In the genomic region with DNA sequence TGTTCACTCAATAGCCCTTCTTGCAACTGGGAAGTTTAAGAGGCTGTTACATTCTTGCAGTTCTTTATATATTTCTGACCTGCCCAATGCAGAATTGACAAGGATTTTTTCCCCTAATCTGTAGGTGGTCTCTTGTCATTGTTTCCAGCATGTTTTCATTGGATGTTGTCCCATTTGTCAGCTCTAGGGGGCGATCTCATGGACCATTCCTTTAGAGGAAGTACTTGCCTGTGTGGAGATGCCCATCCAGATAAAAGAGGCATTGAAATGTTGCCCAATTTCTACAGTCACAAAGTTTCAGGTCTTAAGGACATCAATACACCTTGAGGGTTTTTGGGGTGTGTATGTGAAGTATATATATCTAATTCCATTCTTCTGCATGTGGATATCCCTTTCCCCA, we compare ENCODE assay signal across 16 mouse cellular contexts. TPM values are rescaled to one million over a fixed set of nuclear protein-coding genes. Genes with fewer than 3 reads are reported as not detected.
DNase-seq lines count a peak whose midpoint lies in the region; ATAC-seq and TF ChIP-seq lines count a peak whose summit lies in the region.
"Had no signal": no experiment of that assay in that cellular context is flagged by ENCODE, and none has a peak within 500 bp of the region (broad histone marks: within the 10 kb centered on the region; RNA-seq: fewer than 3 reads in every experiment).

No protein-coding gene starts in this region.

- no peaks in the 10 kb centered on the region for H3K27me3 ChIP-seq in lung, postnatal 0 days (replicated peaks; ENCODE audit: insufficient read depth, low read length)
- H3K27me3 ChIP-seq: intestine, embryonic 15.5 days; stomach, embryonic 15.5 days had no signal

- no peak for DNase-seq in lung, postnatal 0 days (ENCODE audit: low spot score)
- DNase-seq in lung, postnatal 4 days, result no peak
- peak; percentile 59 for DNase-seq in ES-CJ7 (ENCODE audit: low read depth, low spot score)
- no peak for DNase-seq in cerebellum, postnatal 36 days
- no peak for DNase-seq in cerebellum, adult 8-10 months
- DNase-seq: right cerebral cortex, postnatal 25 days had no signal

- no peak overlapping the region for H3K4me3 ChIP-seq in lung, postnatal 0 days (ENCODE audit: low read depth, low read length)
- H3K4me3 ChIP-seq: embryonic facial prominence, embryonic 13.5 days; intestine, embryonic 15.5 days; limb, embryonic 13.5 days; megakaryocyte, embryonic 14.5 days; stomach, embryonic 15.5 days had no signal

- H3K9ac ChIP-seq in lung, postnatal 0 days (replicated peaks; ENCODE audit: low read depth), result no peak overlapping the region
- H3K9ac ChIP-seq: embryonic facial prominence, embryonic 13.5 days; hindbrain, embryonic 14.5 days; intestine, embryonic 15.5 days; limb, embryonic 13.5 days; liver, embryonic 14.5 days; stomach, embryonic 15.5 days had no signal

- H3K36me3 ChIP-seq in lung, postnatal 0 days (ENCODE audit: insufficient read depth, low read length), result no peaks in the 10 kb centered on the region
- H3K36me3 ChIP-seq: embryonic facial prominence, embryonic 13.5 days; intestine, embryonic 15.5 days; limb, embryonic 13.5 days; stomach, embryonic 15.5 days had no signal

- peak; percentile 17; the same call in 1 of the 2 replicates for TF ChIP-seq CTCF in lung, postnatal 0 days (IDR thresholded peaks at IDR 0.05)

- H3K4me1 ChIP-seq in lung, postnatal 0 days (ENCODE audit: insufficient read depth, low read depth, low read length), result no peaks in the 10 kb centered on the region
- H3K4me1 ChIP-seq: embryonic facial prominence, embryonic 13.5 days; intestine, embryonic 15.5 days; limb, embryonic 13.5 days; stomach, embryonic 15.5 days had no signal

- H3K4me2 ChIP-seq in lung, postnatal 0 days (replicated peaks; ENCODE audit: low read depth, low read length), result no peak overlapping the region
- H3K4me2 ChIP-seq: embryonic facial prominence, embryonic 13.5 days; heart, embryonic 11.5 days; hindbrain, embryonic 14.5 days; intestine, embryonic 15.5 days; limb, embryonic 13.5 days; stomach, embryonic 15.5 days had no signal

- WGBS in lung, postnatal 0 days, result 0% methylated on average over 1 of the region's 1 CpGs

- no peak for TF ChIP-seq EP300 in lung, postnatal 0 days (IDR thresholded peaks at IDR 0.05)

- no peaks in the 10 kb centered on the region for H3K9me3 ChIP-seq in lung, postnatal 0 days (ENCODE audit: low read length)
- H3K9me3 ChIP-seq: embryonic facial prominence, embryonic 13.5 days; intestine, embryonic 15.5 days; limb, embryonic 13.5 days; stomach, embryonic 15.5 days had no signal

- ATAC-seq in lung, postnatal 0 days, result no peak
- ATAC-seq in common myeloid progenitor, adult 5-6 weeks (replicated peaks; ENCODE audit: low read depth, poor library complexity, severe bottlenecking), result peak; percentile 30
- ATAC-seq in frontal cortex, adult (ENCODE audit: low TSS enrichment), result no peak

- no peak overlapping the region for H3K27ac ChIP-seq in lung, postnatal 0 days (ENCODE audit: low read length)
- H3K27ac ChIP-seq: embryonic facial prominence, embryonic 13.5 days; hindbrain, embryonic 14.5 days; intestine, embryonic 15.5 days; limb, embryonic 13.5 days; liver, embryonic 14.5 days; stomach, embryonic 15.5 days had no signal

RNA-seq across cellular contexts. Expression of gene Mfsd1, which starts 9.0 kb away (rescaled TPM):
- 53.2 and 54.4 TPM in 2 replicates for polyA plus RNA-seq in lung, postnatal 0 days (2015; fragmentation: Nextera tagmentation; extraction: Ambion mirVana)
- 91.6 and 126 TPM in 2 replicates for total RNA-seq in common myeloid progenitor, adult 5-6 weeks (2017)

RNA-seq across cellular contexts. Expression of gene Rarres1, which starts 58.2 kb away (rescaled TPM):
- polyA plus RNA-seq in lung, postnatal 0 days (2015; fragmentation: Nextera tagmentation; extraction: Ambion mirVana), result 2.6 and 2.9 TPM in 2 replicates
- not detected in 2 replicates for total RNA-seq in common myeloid progenitor, adult 5-6 weeks (2017)
